In genomic region chr6:135363344-135364040, GRCm38 (mm10) we compare ENCODE assay signal across 9 mouse cellular contexts. TPM values are rescaled to one million over a fixed set of nuclear protein-coding genes. Genes with fewer than 3 reads are reported as not detected.
A peak's percentile ranks its signal among the peaks of the same experiment; 100 is the strongest.
DNase-seq lines count a peak whose midpoint lies in the region; ATAC-seq and TF ChIP-seq lines count a peak whose summit lies in the region.
"Had no signal": no experiment of that assay in that cellular context is flagged by ENCODE, and none has a peak within 500 bp of the region (broad histone marks: within the 10 kb centered on the region; RNA-seq: fewer than 3 reads in every experiment).

No protein-coding gene starts in this region.

- peak overlapping the region; percentile 95 for H3K27ac ChIP-seq in kidney, postnatal 0 days
- H3K27ac ChIP-seq in embryonic facial prominence, embryonic 12.5 days: peak overlapping the region; percentile 89
- H3K27ac ChIP-seq in limb, embryonic 13.5 days: peak overlapping the region; percentile 95

- WGBS in kidney, postnatal 0 days: 41% methylated on average over 10 of the region's 10 CpGs
- 54% methylated on average over 10 of the region's 10 CpGs for WGBS in embryonic facial prominence, embryonic 12.5 days
- 36% methylated on average over 10 of the region's 10 CpGs for WGBS in limb, embryonic 13.5 days

- H3K36me3 ChIP-seq in kidney, postnatal 0 days (ENCODE audit: insufficient read depth, low read length): no peaks in the 10 kb centered on the region
- no peaks in the 10 kb centered on the region for H3K36me3 ChIP-seq in E14TG2a.4 (ENCODE audit: insufficient read depth, low read length)
- H3K36me3 ChIP-seq in embryonic facial prominence, embryonic 12.5 days: no peaks in the 10 kb centered on the region
- H3K36me3 ChIP-seq in limb, embryonic 13.5 days: peaks cover 9% of the 10 kb centered on the region; the same call in 1 of the 2 replicates

- peaks cover 40% of the 10 kb centered on the region for H3K4me1 ChIP-seq in kidney, postnatal 0 days (replicated peaks; ENCODE audit: insufficient read depth, low read length)
- H3K4me1 ChIP-seq in E14TG2a.4 (replicated peaks; ENCODE audit: low read depth, low read length): peaks cover 63% of the 10 kb centered on the region
- H3K4me1 ChIP-seq in embryonic facial prominence, embryonic 12.5 days: peaks cover 26% of the 10 kb centered on the region
- H3K4me1 ChIP-seq in limb, embryonic 13.5 days: peaks cover 75% of the 10 kb centered on the region

- DNase-seq in kidney, postnatal 0 days (ENCODE audit: low spot score): peak; percentile 40
- no peak for DNase-seq in kidney, postnatal 25 days
- no peak for DNase-seq in embryo, embryonic 11 days
- no peak for DNase-seq in testis, postnatal 10 days (ENCODE audit: low spot score)

- H3K4me2 ChIP-seq in kidney, postnatal 0 days (ENCODE audit: low read length): peak overlapping the region; percentile 59
- H3K4me2 ChIP-seq in embryonic facial prominence, embryonic 12.5 days (replicated peaks): peak overlapping the region; percentile 34
- peak overlapping the region; percentile 67 for H3K4me2 ChIP-seq in limb, embryonic 13.5 days (replicated peaks)

- H3K27me3 ChIP-seq in kidney, postnatal 0 days (ENCODE audit: insufficient read depth, low read length): no peaks in the 10 kb centered on the region
- peaks cover 12% of the 10 kb centered on the region for H3K27me3 ChIP-seq in E14TG2a.4 (ENCODE audit: insufficient read depth, low read length)
- H3K27me3 ChIP-seq in embryonic facial prominence, embryonic 12.5 days: no peaks in the 10 kb centered on the region
- no peaks in the 10 kb centered on the region for H3K27me3 ChIP-seq in limb, embryonic 13.5 days

- H3K9me3 ChIP-seq in kidney, postnatal 0 days (replicated peaks; ENCODE audit: low read length): no peaks in the 10 kb centered on the region
- no peaks in the 10 kb centered on the region for H3K9me3 ChIP-seq in E14TG2a.4 (ENCODE audit: low read length)
- no peaks in the 10 kb centered on the region for H3K9me3 ChIP-seq in embryonic facial prominence, embryonic 12.5 days
- no peaks in the 10 kb centered on the region for H3K9me3 ChIP-seq in limb, embryonic 13.5 days

- H3K4me3 ChIP-seq in kidney, postnatal 0 days (replicated peaks; ENCODE audit: low read depth, low read length): peak overlapping the region; percentile 51
- peak overlapping the region; percentile 60 for H3K4me3 ChIP-seq in E14TG2a.4 (replicated peaks; ENCODE audit: low read length)
- peak overlapping the region; percentile 27 for H3K4me3 ChIP-seq in embryonic facial prominence, embryonic 12.5 days
- peak overlapping the region; percentile 52 for H3K4me3 ChIP-seq in limb, embryonic 13.5 days

- no peak for ATAC-seq in kidney, postnatal 0 days (replicated peaks; ENCODE audit: low FRiP score, low read depth)
- ATAC-seq in embryonic facial prominence, embryonic 12.5 days (ENCODE audit: insufficient number of reproducible peaks, insufficient read depth, low FRiP score, low TSS enrichment): no peak
- 0 out of 2 replicates have a peak, but pooled peaks have one; percentile 42 for ATAC-seq in limb, embryonic 13.5 days (ENCODE audit: low FRiP score, low read depth)
- no peak for ATAC-seq in CD4-positive, CD25-positive, alpha-beta regulatory T cell, adult 4 months

- no peak for TF ChIP-seq CTCF in kidney, postnatal 0 days (IDR thresholded peaks at IDR 0.05; ENCODE audit: low read depth)
- TF ChIP-seq CTCF in E14TG2a.4 (conservative IDR thresholded peaks at IDR 0.05; ENCODE audit: low read length): no peak

- peak overlapping the region; percentile 67 for H3K9ac ChIP-seq in kidney, postnatal 0 days (ENCODE audit: low read depth, low read length)
- peak overlapping the region; percentile 45; the same call in 1 of the 2 replicates for H3K9ac ChIP-seq in embryonic facial prominence, embryonic 12.5 days
- H3K9ac ChIP-seq in limb, embryonic 13.5 days: peak overlapping the region; percentile 68

RNA-seq across cellular contexts. Expression of gene Emp1, which starts 1.1 kb away (rescaled TPM):
- 54.7 and 55.7 TPM in 2 replicates for polyA plus RNA-seq in kidney, postnatal 0 days (2015; fragmentation: Nextera tagmentation; extraction: Ambion mirVana)
- polyA plus RNA-seq in embryonic facial prominence, embryonic 12.5 days (2016; fragmentation: Nextera tagmentation; extraction: Ambion mirVana): 28.8 and 30.4 TPM in 2 replicates
- polyA plus RNA-seq in limb, embryonic 13.5 days (2015; fragmentation: Nextera tagmentation; extraction: Ambion mirVana): 123 and 127 TPM in 2 replicates
- polyA plus RNA-seq in CD4-positive, CD25-positive, alpha-beta regulatory T cell, adult 4 months (2017; shearing (Covaris generic)): under 1 TPM; 0.71 to 0.95 TPM

RNA-seq across cellular contexts. Expression of gene Pbp2, which starts 53.3 kb away (rescaled TPM):
- polyA plus RNA-seq in kidney, postnatal 0 days (2015; fragmentation: Nextera tagmentation; extraction: Ambion mirVana): 0.20 and 0.42 TPM in 2 replicates
- polyA plus RNA-seq in embryonic facial prominence, embryonic 12.5 days (2016; fragmentation: Nextera tagmentation; extraction: Ambion mirVana): not detected in 2 replicates
- polyA plus RNA-seq in limb, embryonic 13.5 days (2015; fragmentation: Nextera tagmentation; extraction: Ambion mirVana): 0.25 TPM in 1 of 2 replicates, not detected in the other
- polyA plus RNA-seq in CD4-positive, CD25-positive, alpha-beta regulatory T cell, adult 4 months (2017; shearing (Covaris generic)): not detected
- polyA plus RNA-seq: thymus, postnatal 0 days had no signal

Comparison
In these comparisons a context has a peak if more than half of its experiments do, and no peak if none do; other contexts are left out.
1. RNA of gene Emp1, which starts 1.1 kb away (polyA plus RNA-seq): 123 to 127 TPM in limb, embryonic 13.5 days, 54.7 to 55.7 TPM in kidney, postnatal 0 days and 28.8 to 30.4 TPM in embryonic facial prominence, embryonic 12.5 days; 0.71 to 0.95 TPM in CD4-positive, CD25-positive, alpha-beta regulatory T cell, adult 4 months; every median in the first group is over 10 times any median in the second.
2. Peak in every context shown above with its lines, with median percentiles within 50 percentile points of each other: H3K27ac ChIP-seq, H3K4me2 ChIP-seq, H3K4me3 ChIP-seq and H3K9ac ChIP-seq.